Mouse (Mus musculus): ENCODE results near the gene Cox6a1. TPM values are rescaled to one million over a fixed set of nuclear protein-coding genes. Genes with fewer than 3 reads are reported as not detected.

Cox6a1 gene
- polyA plus RNA-seq, 1 experiment from 2014 or later: 1,178 TPM

DNA sequence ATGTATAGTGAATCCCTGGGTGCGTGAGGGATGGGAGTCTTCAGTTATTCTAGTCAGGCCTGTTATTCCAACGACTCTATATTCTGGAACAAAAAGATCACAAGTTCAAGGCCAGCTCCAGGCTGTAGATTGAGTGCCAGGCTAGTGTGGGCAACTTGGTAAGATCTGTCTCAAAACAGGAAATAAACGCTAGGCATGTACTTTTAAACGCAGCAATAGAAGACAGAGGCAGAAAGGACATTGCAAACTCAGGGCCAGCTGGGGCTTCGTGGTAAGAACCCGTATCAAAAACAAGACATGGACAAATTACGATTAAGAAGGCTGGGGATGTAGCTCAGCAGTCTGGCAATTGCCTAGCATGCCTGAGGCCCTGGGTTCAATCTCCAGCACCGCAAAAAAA lies 10.7 kb upstream of the Cox6a1 start:
- Histone ChIP-seq H3K4me1 (replicated peaks; ENCODE audit: control insufficient read depth, insufficient read depth, low read length) (no peaks in the 10 kb centered on the region; the same call in 1 of the 2 replicates), H3K27ac (ENCODE audit: low read depth) (no peak overlapping the region), H3K36me3 (ENCODE audit: control insufficient read depth, insufficient read depth, low read length) (no peaks in the 10 kb centered on the region), H3K4me2 (ENCODE audit: low read length) (no peak overlapping the region), H3K27me3 (replicated peaks; ENCODE audit: control insufficient read depth, insufficient read depth, low read length) (no peaks in the 10 kb centered on the region), H3K9me3 (ENCODE audit: control insufficient read depth, low read length) (no peaks in the 10 kb centered on the region), H3K4me3 (ENCODE audit: low read depth, low read length) (no peak overlapping the region), H3K9ac (ENCODE audit: low read length) (no peak overlapping the region)
- no peak for DNase-seq (ENCODE audit: low spot score)
- 83% methylated on average over 8 of the region's 8 CpGs for WGBS
- no peak for ATAC-seq (replicated peaks; ENCODE audit: low FRiP score, low TSS enrichment, low read depth)

DNA sequence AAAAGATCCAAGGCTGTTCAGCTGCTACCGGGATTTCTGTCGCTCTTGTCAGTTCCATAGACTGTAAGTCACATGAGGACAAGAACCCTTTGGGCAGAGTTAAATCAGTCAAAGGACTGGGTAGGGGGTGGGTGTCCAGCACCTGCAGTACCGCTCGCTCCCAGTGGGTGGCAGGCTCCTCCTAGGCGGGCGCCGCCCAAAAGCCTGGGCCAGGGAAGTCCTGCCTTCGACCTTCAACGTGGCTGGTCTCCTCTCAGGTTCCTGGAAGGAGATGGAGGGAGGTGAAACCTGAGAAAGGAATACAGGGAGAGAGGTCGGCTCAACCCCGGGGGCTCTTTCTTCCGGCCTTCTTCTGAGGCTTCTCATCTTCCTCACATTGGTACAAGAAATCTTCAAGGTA lies 10.1 kb upstream of the Cox6a1 start:
- Histone ChIP-seq H3K9me3 (ENCODE audit: control insufficient read depth, low read length) (no peaks in the 10 kb centered on the region), H3K4me3 (ENCODE audit: low read depth, low read length) (no peak overlapping the region), H3K27me3 (replicated peaks; ENCODE audit: control insufficient read depth, insufficient read depth, low read length) (no peaks in the 10 kb centered on the region), H3K4me2 (ENCODE audit: low read length) (no peak overlapping the region), H3K36me3 (ENCODE audit: control insufficient read depth, insufficient read depth, low read length) (no peaks in the 10 kb centered on the region), H3K27ac (ENCODE audit: low read depth) (no peak overlapping the region), H3K9ac (ENCODE audit: low read length) (no peak overlapping the region), H3K4me1 (replicated peaks; ENCODE audit: control insufficient read depth, insufficient read depth, low read length) (no peaks in the 10 kb centered on the region; the same call in 1 of the 2 replicates)
- DNase-seq (ENCODE audit: low spot score) (peak; percentile 97), ATAC-seq (replicated peaks; ENCODE audit: low FRiP score, low TSS enrichment, low read depth) (peak; percentile 54)
- 5% methylated on average over 12 of the region's 12 CpGs for WGBS

DNA sequence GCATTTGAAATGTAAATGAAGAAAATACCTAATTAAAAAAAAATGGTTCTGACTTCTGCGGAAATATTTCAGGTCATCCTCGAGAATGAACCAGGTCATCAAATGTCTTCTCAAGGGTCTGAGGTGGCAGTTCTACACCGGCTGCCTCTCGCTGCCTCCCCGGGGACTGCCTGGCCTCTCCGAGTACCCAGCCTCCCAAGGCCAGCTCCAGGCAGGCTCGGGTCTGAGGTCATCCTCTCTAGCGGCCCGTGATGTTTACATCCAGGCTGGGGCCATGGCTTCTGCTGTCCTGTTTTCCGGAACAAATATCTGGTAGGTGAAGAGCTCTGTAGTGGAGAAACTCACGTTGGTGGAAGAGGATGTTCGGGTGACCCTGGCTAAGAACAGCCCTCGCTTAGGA lies 6.3 kb upstream of the Cox6a1 start:
- no peaks in the 10 kb centered on the region for H3K9me3 ChIP-seq (ENCODE audit: control insufficient read depth, low read length)
- H3K4me1 ChIP-seq (replicated peaks; ENCODE audit: control insufficient read depth, insufficient read depth, low read length): no peaks in the 10 kb centered on the region
- ATAC-seq (replicated peaks; ENCODE audit: low FRiP score, low TSS enrichment, low read depth) (no peak), DNase-seq (ENCODE audit: low spot score) (no peak)
- H3K36me3 ChIP-seq (ENCODE audit: control insufficient read depth, insufficient read depth, low read length): no peaks in the 10 kb centered on the region
- no peaks in the 10 kb centered on the region for H3K27me3 ChIP-seq (replicated peaks; ENCODE audit: control insufficient read depth, insufficient read depth, low read length)
- no peak overlapping the region for H3K27ac ChIP-seq (ENCODE audit: low read depth)
- 29% methylated on average over 13 of the region's 13 CpGs for WGBS
- H3K4me3 ChIP-seq (ENCODE audit: low read depth, low read length): no peak overlapping the region
- H3K4me2 ChIP-seq (ENCODE audit: low read length): no peak overlapping the region
- no peak overlapping the region for H3K9ac ChIP-seq (ENCODE audit: low read length)

DNA sequence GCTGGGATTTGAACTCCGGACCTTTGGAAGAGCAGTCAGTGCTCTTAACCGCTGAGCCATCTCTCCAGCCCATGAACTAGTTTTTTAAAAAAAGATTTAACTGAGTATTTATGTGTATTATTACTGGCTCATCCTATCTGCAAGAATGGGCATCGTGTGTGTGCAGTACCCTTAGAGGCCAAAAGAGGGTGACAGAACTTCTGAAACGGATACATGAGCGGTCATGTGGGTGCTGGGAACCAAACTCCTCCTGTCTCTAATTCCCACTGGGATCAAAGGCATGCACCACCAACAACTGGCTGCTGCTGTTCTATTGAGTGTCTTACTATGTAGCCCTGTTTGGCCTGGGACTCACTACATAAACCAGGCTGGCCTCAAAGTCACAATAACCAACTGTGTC lies 2.6 kb upstream of the Cox6a1 start:
- H3K4me2 ChIP-seq (ENCODE audit: low read length): no peak overlapping the region
- H3K27ac ChIP-seq (ENCODE audit: low read depth): no peak overlapping the region
- ATAC-seq (replicated peaks; ENCODE audit: low FRiP score, low TSS enrichment, low read depth): no peak
- H3K36me3 ChIP-seq (ENCODE audit: control insufficient read depth, insufficient read depth, low read length): peaks cover 4% of the 10 kb centered on the region; the same call in 1 of the 2 replicates
- no peak overlapping the region for H3K4me3 ChIP-seq (ENCODE audit: low read depth, low read length)
- peaks cover 13% of the 10 kb centered on the region for H3K4me1 ChIP-seq (replicated peaks; ENCODE audit: control insufficient read depth, insufficient read depth, low read length)
- H3K27me3 ChIP-seq (replicated peaks; ENCODE audit: control insufficient read depth, insufficient read depth, low read length): no peaks in the 10 kb centered on the region
- no peak for DNase-seq (ENCODE audit: low spot score)
- H3K9ac ChIP-seq (ENCODE audit: low read length): no peak overlapping the region
- H3K9me3 ChIP-seq (ENCODE audit: control insufficient read depth, low read length): no peaks in the 10 kb centered on the region
- WGBS: 83% methylated on average over 5 of the region's 5 CpGs

DNA sequence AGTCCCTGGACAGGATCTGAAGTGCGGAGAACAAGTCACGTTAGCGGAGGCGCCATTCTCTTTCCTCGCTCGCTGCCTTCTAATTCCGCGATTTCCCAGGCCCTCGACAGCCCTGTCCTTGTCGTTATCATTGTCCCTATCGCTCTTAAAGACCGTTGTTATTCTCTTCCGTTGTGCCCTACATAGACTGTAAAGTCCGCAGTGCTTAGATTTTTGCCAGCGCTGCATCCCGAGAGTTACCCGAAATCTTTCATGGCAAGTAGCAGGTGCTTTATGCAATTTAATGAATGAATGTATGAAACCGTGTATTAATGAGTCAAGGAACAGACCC lies 409 bp upstream of the Cox6a1 start:
- Histone ChIP-seq H3K9me3 (ENCODE audit: control insufficient read depth, low read length) (no peaks in the 10 kb centered on the region), H3K4me3 (ENCODE audit: low read depth, low read length) (peak overlapping the region; percentile 94), H3K9ac (ENCODE audit: low read length) (peak overlapping the region; percentile 49), H3K27ac (ENCODE audit: low read depth) (peak overlapping the region; percentile 64), H3K4me2 (ENCODE audit: low read length) (peak overlapping the region; percentile 83), H3K4me1 (replicated peaks; ENCODE audit: control insufficient read depth, insufficient read depth, low read length) (peaks cover 13% of the 10 kb centered on the region), H3K27me3 (replicated peaks; ENCODE audit: control insufficient read depth, insufficient read depth, low read length) (no peaks in the 10 kb centered on the region), H3K36me3 (ENCODE audit: control insufficient read depth, insufficient read depth, low read length) (peaks cover 25% of the 10 kb centered on the region)
- WGBS: under 1% methylated on average over 18 of the region's 18 CpGs
- DNase-seq (ENCODE audit: low spot score) (no peak), ATAC-seq (replicated peaks; ENCODE audit: low FRiP score, low TSS enrichment, low read depth) (peak; percentile 10; the same call in 1 of the 2 replicates)

DNA sequence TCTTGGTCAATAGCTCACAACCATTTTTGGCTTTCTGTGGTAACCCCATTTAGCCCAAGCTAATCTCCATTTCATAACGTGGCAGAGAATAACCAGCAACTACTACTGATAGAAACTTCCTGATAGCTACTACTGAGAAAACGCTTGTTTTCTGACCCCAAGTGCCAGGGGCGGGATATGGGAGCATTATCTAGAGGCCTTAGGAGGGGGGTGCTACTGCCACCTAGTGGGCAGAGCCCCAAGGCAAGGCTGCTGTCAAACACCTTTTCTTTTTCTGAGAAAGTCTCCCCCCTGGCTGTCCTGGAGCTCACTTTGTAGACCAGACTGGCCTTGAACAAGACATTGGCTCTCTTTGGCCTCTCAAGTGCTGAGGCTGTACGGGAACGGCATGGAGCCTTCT lies 1.2 kb downstream of the Cox6a1 start:
- Histone ChIP-seq H3K4me1 (replicated peaks; ENCODE audit: control insufficient read depth, insufficient read depth, low read length) (peaks cover 13% of the 10 kb centered on the region), H3K36me3 (ENCODE audit: control insufficient read depth, insufficient read depth, low read length) (peaks cover 41% of the 10 kb centered on the region), H3K4me3 (ENCODE audit: low read depth, low read length) (peak overlapping the region; percentile 94), H3K27me3 (replicated peaks; ENCODE audit: control insufficient read depth, insufficient read depth, low read length) (no peaks in the 10 kb centered on the region), H3K4me2 (ENCODE audit: low read length) (peak overlapping the region; percentile 95), H3K27ac (ENCODE audit: low read depth) (no peak overlapping the region), H3K9me3 (ENCODE audit: control insufficient read depth, low read length) (no peaks in the 10 kb centered on the region), H3K9ac (ENCODE audit: low read length) (peak overlapping the region; percentile 64; the same call in 1 of the 2 replicates)
- WGBS: 2% methylated on average over 5 of the region's 5 CpGs
- DNase-seq (ENCODE audit: low spot score): peak; percentile 89
- ATAC-seq (replicated peaks; ENCODE audit: low FRiP score, low TSS enrichment, low read depth): no peak

DNA sequence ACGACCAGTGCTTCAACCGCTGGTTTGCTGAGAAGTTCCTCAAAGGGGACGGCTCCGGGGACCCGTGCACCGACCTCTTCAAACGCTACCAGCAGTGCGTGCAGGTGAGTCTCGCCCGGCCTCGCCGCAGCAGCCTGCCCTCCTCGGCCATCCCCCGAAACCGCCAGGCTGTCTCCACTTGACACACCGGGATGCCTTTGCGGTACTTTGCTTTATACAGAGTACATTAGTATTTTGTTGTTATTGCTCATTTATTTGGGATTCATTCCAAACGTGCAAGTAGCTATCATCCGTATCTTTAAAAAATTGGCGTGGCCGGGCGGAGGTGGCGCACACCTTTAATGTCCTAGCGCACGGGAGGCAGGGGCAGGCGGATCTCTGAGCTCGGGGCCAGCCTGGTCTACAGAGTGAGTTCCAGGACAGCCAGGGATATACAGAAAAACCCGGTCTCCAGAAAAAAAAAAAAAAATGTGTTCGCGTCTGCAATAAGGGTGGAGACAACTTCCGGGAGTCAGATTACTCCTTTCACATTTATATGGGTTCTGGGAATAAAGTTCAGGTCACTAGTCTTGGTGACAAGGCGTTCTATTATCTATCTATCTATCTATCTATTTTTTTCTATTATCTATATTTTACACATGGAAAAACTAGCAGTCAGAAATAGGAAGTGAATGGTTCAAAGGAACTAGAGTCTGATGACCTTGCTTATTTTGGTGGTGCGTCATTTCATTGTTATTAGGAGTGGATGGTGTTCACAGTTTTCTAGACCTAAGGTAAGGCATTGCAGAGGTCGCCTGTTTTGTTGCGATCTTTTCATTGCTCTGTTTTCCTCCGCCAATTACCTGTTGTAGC lies 7.2 kb downstream of the Cox6a1 start:
- WGBS: 11% methylated on average over 36 of the region's 36 CpGs
- peak overlapping the region; percentile 96 for H3K4me3 ChIP-seq (ENCODE audit: low read depth, low read length)
- H3K27me3 ChIP-seq (replicated peaks; ENCODE audit: control insufficient read depth, insufficient read depth, low read length): no peaks in the 10 kb centered on the region
- ATAC-seq (replicated peaks; ENCODE audit: low FRiP score, low TSS enrichment, low read depth) (no peak; the same call in 1 of the 2 replicates), DNase-seq (ENCODE audit: low spot score) (no peak)
- peaks cover 18% of the 10 kb centered on the region for H3K4me1 ChIP-seq (replicated peaks; ENCODE audit: control insufficient read depth, insufficient read depth, low read length)
- peak overlapping the region; percentile 56 for H3K4me2 ChIP-seq (ENCODE audit: low read length)
- H3K36me3 ChIP-seq (ENCODE audit: control insufficient read depth, insufficient read depth, low read length): peaks cover 46% of the 10 kb centered on the region
- peak overlapping the region; percentile 82 for H3K9ac ChIP-seq (ENCODE audit: low read length)
- H3K9me3 ChIP-seq (ENCODE audit: control insufficient read depth, low read length): no peaks in the 10 kb centered on the region
- H3K27ac ChIP-seq (ENCODE audit: low read depth): 0 out of 2 replicates have a peak overlapping the region, but pooled peaks have one; percentile 74

- Histone ChIP-seq H3K4me1 (replicated peaks; ENCODE audit: control insufficient read depth, insufficient read depth, low read length) (peaks cover 18% of the 10 kb centered on the region), H3K4me3 (ENCODE audit: low read depth, low read length) (peak within 1 kb of the TSS; percentile 96), H3K4me2 (ENCODE audit: low read length) (peak within 1 kb of the TSS; percentile 56), H3K27me3 (replicated peaks; ENCODE audit: control insufficient read depth, insufficient read depth, low read length) (no peaks in the 10 kb centered on the region), H3K9me3 (ENCODE audit: control insufficient read depth, low read length) (no peaks in the 10 kb centered on the region), H3K27ac (ENCODE audit: low read depth) (peak within 1 kb of the TSS; percentile 74), H3K36me3 (ENCODE audit: control insufficient read depth, insufficient read depth, low read length) (peaks cover 45% of the 10 kb centered on the region), H3K9ac (ENCODE audit: low read length) (peak within 1 kb of the TSS; percentile 82)
- under 1% methylated on average over 62 of the region's 62 CpGs for WGBS
- ATAC-seq (replicated peaks; ENCODE audit: low FRiP score, low TSS enrichment, low read depth): peak; percentile 90
- DNase-seq (ENCODE audit: low spot score): peak; percentile 98
Observed at GRCm38 (mm10) chr5:115340577-115341313, 8.0 kb downstream of the Cox6a1 start, which contains the start of the genes Gatc and Triap1. Gatc (minus strand) TSS chr5:115341178. Triap1 (plus strand) TSS chr5:115341225.
